Mouse (Mus musculus): ENCODE measurements around the gene Mcm2. TPM values are rescaled to one million over a fixed set of nuclear protein-coding genes. Genes with fewer than 3 reads are reported as not detected.

Gene Mcm2
- total and polyA plus RNA-seq, 2 experiments from 2014 or later, result 21.7 to 37.0 TPM

DNA sequence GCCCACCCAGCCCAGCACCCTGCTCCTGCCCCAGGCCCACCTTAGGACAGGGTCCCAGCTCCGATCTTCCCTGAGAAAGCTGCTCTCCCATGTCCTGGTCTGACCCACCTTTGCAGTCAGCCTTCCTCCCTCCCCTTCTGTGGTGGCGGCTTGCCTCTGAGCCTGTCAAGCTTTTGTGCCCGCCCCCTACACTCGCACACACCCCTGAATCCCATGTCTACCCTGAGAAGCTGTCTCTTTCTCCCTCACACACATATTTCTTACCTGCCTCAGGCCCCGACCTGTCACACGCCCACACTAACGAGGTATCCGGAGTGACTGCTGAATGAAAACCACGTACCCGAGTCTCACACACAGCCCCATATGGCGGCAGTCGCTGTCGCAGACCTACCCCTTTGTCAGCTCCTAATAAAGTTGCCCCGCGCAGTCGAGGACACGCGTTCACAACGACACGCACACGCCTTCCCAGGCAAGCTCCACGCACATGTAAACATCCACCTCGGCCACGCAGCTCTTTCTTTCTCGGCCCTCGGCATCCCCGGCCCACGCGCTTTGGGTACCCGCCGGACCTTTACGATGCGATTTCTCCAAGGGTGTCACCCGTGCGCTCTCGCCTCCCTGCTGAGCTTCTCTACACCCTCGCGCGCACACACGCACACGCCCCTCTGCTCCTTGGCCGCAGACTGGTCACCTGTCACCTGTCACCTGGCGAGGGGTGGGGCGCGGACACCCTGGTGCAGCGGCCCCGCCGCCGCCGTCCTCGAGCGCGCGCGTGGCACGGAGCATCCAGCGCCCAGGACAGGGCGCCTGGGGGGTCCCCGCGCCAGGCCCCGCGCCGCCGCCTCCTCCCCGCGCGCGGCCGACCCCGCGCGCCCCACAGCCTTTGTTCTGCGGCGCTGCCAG, 24.4 kb downstream of the Mcm2 start:
- TF ChIP-seq CTCF (IDR thresholded peaks at IDR 0.05; ENCODE audit: low read depth), result no peak
- H3K4me1 ChIP-seq (ENCODE audit: insufficient read depth, low read length), result peaks cover 7% of the 10 kb centered on the region; the same call in 1 of the 2 replicates
- WGBS, result 2% methylated on average over 56 of the region's 74 CpGs

GRCm38 (mm10) chr6:88872811-88873210, 25.8 kb downstream of the Mcm2 start:
- Histone ChIP-seq H3K4me2 (ENCODE audit: low read depth, low read length) (peak overlapping the region; percentile 71), H3K27me3 (ENCODE audit: insufficient read depth, low read length) (no peaks in the 10 kb centered on the region), H3K4me3 (ENCODE audit: low read length) (peak overlapping the region; percentile 81), H3K9ac (replicated peaks; ENCODE audit: low read length) (peak overlapping the region; percentile 94; the same call in 1 of the 2 replicates), H3K4me1 (ENCODE audit: insufficient read depth, low read length) (peaks cover 7% of the 10 kb centered on the region; the same call in 1 of the 2 replicates), H3K27ac (peak overlapping the region; percentile 97), H3K9me3 (ENCODE audit: low read length) (no peaks in the 10 kb centered on the region), H3K36me3 (ENCODE audit: insufficient read depth, low read length) (no peaks in the 10 kb centered on the region)
- peak; percentile 54 for DNase-seq (ENCODE audit: low spot score)
- WGBS, result 15% methylated on average over 7 of the region's 7 CpGs
- peak; percentile 37 for ATAC-seq
- no peak for TF ChIP-seq CTCF (IDR thresholded peaks at IDR 0.05; ENCODE audit: low read depth)

More for the DNA sequence above, 24.4 kb downstream of the Mcm2 start:
- Histone ChIP-seq H3K4me3 (ENCODE audit: low read length) (peak overlapping the region; percentile 81), H3K27me3 (ENCODE audit: insufficient read depth, low read length) (no peaks in the 10 kb centered on the region), H3K9ac (replicated peaks; ENCODE audit: low read length) (peak overlapping the region; percentile 94), H3K4me2 (ENCODE audit: low read depth, low read length) (peak overlapping the region; percentile 71), H3K36me3 (ENCODE audit: insufficient read depth, low read length) (no peaks in the 10 kb centered on the region), H3K27ac (peak overlapping the region; percentile 97), H3K9me3 (ENCODE audit: low read length) (no peaks in the 10 kb centered on the region)
- peak; percentile 68 for ATAC-seq
- peak; percentile 71 for DNase-seq (ENCODE audit: low spot score)

DNA sequence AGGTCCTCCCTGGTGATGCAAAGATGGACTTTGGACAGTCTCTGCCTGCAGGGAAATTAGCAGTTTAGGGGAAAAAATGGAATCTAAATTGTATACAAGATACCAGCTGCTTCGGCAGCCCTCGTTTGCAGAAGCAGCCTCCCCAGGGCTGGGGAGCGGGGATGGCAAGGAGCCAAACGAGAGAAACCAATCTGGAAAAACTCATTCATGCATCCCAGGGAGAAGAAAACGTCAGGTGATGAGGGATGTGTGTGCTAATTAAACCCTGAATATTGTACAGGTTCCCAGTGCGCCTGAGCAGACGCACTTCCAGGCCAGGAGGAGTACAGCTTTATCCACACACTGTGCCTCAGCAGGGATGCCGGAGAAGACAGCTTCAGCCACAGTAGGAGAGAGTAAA, 27.0 kb downstream of the Mcm2 start:
- H3K9ac ChIP-seq (replicated peaks; ENCODE audit: low read length), result no peak overlapping the region
- DNase-seq (ENCODE audit: low spot score) (peak; percentile 82), ATAC-seq (0 out of 2 replicates have a peak, but pooled peaks have one; percentile 6)
- WGBS, result 20% methylated on average over 8 of the region's 8 CpGs
- no peak for TF ChIP-seq CTCF (IDR thresholded peaks at IDR 0.05; ENCODE audit: low read depth)
- 0 out of 2 replicates have a peak overlapping the region, but pooled peaks have one; percentile 1 for H3K4me3 ChIP-seq (ENCODE audit: low read length)
- H3K27me3 ChIP-seq (ENCODE audit: insufficient read depth, low read length), result no peaks in the 10 kb centered on the region
- peak overlapping the region; percentile 71 for H3K4me2 ChIP-seq (ENCODE audit: low read depth, low read length)
- no peaks in the 10 kb centered on the region for H3K36me3 ChIP-seq (ENCODE audit: insufficient read depth, low read length)
- peaks cover 7% of the 10 kb centered on the region; the same call in 1 of the 2 replicates for H3K4me1 ChIP-seq (ENCODE audit: insufficient read depth, low read length)
- H3K27ac ChIP-seq, result peak overlapping the region; percentile 97; the same call in 1 of the 2 replicates
- no peaks in the 10 kb centered on the region for H3K9me3 ChIP-seq (ENCODE audit: low read length)

- DNase-seq (ENCODE audit: low spot score) (peak; percentile 31), ATAC-seq (no peak)
- no peak for TF ChIP-seq CTCF (IDR thresholded peaks at IDR 0.05; ENCODE audit: low read depth)
- H3K27me3 ChIP-seq (ENCODE audit: insufficient read depth, low read length), result no peaks in the 10 kb centered on the region
- H3K4me3 ChIP-seq (ENCODE audit: low read length), result no peak overlapping the region
- no peak overlapping the region for H3K9ac ChIP-seq (replicated peaks; ENCODE audit: low read length)
- peak overlapping the region; percentile 97; the same call in 1 of the 2 replicates for H3K27ac ChIP-seq
- no peaks in the 10 kb centered on the region for H3K9me3 ChIP-seq (ENCODE audit: low read length)
- 25% methylated on average over 4 of the region's 4 CpGs for WGBS
- H3K4me1 ChIP-seq (ENCODE audit: insufficient read depth, low read length), result peaks cover 7% of the 10 kb centered on the region; the same call in 1 of the 2 replicates
- no peaks in the 10 kb centered on the region for H3K36me3 ChIP-seq (ENCODE audit: insufficient read depth, low read length)
- H3K4me2 ChIP-seq (ENCODE audit: low read depth, low read length), result no peak overlapping the region
Measured at GRCm38 (mm10) chr6:88870594-88870993, 28.0 kb downstream of the Mcm2 start.

DNA sequence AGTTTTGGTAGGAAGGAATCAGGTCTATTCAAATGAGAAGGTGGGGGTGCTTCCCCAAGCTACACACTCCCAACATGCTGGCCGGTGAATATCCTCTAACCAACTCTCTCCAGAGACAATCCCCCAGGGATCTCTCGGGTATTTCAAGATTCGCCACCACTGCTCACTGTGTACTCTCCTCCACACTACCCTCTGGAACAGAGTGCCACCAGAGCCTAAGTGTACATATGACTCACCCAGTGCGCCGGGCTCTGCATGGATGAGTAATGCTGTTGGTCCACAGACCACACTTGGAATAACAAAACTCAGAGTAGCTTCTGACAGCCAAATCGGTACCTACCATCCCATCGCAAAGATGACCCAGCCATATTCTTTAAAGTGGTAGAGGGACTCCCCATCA, 29.1 kb downstream of the Mcm2 start:
- H3K9me3 ChIP-seq (ENCODE audit: low read length), result no peaks in the 10 kb centered on the region
- no peak overlapping the region for H3K9ac ChIP-seq (replicated peaks; ENCODE audit: low read length)
- no peaks in the 10 kb centered on the region for H3K27me3 ChIP-seq (ENCODE audit: insufficient read depth, low read length)
- DNase-seq (ENCODE audit: low spot score) (peak; percentile 1), ATAC-seq (no peak)
- peaks cover 7% of the 10 kb centered on the region; the same call in 1 of the 2 replicates for H3K36me3 ChIP-seq (ENCODE audit: insufficient read depth, low read length)
- H3K4me3 ChIP-seq (ENCODE audit: low read length), result no peak overlapping the region
- WGBS, result 82% methylated on average over 7 of the region's 7 CpGs
- 0 out of 2 replicates have a peak, but pooled peaks cover 4% of the 10 kb centered on the region for H3K4me1 ChIP-seq (ENCODE audit: insufficient read depth, low read length)
- no peak for TF ChIP-seq CTCF (IDR thresholded peaks at IDR 0.05; ENCODE audit: low read depth)
- H3K4me2 ChIP-seq (ENCODE audit: low read depth, low read length), result no peak overlapping the region
- H3K27ac ChIP-seq, result no peak overlapping the region

DNA sequence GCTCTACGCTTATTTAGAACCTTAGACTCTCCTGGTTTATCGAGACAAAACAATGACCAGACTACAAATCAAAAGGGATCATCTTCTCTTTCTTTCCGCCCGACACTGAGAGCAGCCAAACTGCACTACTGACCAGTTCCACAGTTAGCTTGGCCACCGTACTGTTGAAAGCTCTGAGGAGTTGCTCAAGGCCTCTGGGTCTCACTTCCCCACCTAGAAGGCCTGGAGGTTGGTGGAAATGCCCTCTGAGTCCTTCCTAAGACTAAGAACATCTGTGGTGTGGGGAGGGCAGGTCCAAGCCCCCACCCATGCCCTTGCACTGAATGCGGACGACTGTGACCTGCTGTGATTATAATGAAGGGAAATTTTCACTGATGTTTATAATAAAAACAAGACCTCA, 32.9 kb downstream of the Mcm2 start:
- Histone ChIP-seq H3K4me2 (ENCODE audit: low read depth, low read length) (no peak overlapping the region), H3K36me3 (ENCODE audit: insufficient read depth, low read length) (peaks cover 26% of the 10 kb centered on the region), H3K4me1 (ENCODE audit: insufficient read depth, low read length) (0 out of 2 replicates have a peak, but pooled peaks cover 4% of the 10 kb centered on the region), H3K9me3 (ENCODE audit: low read length) (no peaks in the 10 kb centered on the region), H3K27ac (no peak overlapping the region), H3K9ac (replicated peaks; ENCODE audit: low read length) (no peak overlapping the region), H3K4me3 (ENCODE audit: low read length) (no peak overlapping the region), H3K27me3 (ENCODE audit: insufficient read depth, low read length) (no peaks in the 10 kb centered on the region)
- ATAC-seq (no peak), DNase-seq (ENCODE audit: low spot score) (no peak)
- TF ChIP-seq CTCF (IDR thresholded peaks at IDR 0.05; ENCODE audit: low read depth), result no peak
- WGBS, result 77% methylated on average over 7 of the region's 7 CpGs

Data from hindbrain, postnatal 0 days (tissue).